Mouse (Mus musculus) left cerebral cortex, postnatal 4 days (tissue): ENCODE results near the gene Padi6. TPM values are rescaled to one million over a fixed set of nuclear protein-coding genes. Genes with fewer than 3 reads are reported as not detected.

ENCODE experiments used
- DNase-seq: peaks from one replicate; pipeline ENCODE4 v3.0.0-alpha.2; 2022
- intact Hi-C: fragments of 180-260 bp; cut with DNase I; formaldehyde crosslinking; loops from one replicate; pipeline ENCODE4 v1.15.1; 2025
- total RNA-seq, 2 experiments: library from RNA; stranded (reverse); gene quantifications; 2 replicates each; pipeline ENCODE4 v1.2.3; 2021

Padi6 gene
- 1 to 10 TPM in 1 of 2 experiments, under 1 TPM in 1; 0.42 to 1.4 TPM for total RNA-seq

GRCm38 (mm10) chr4:140742543-140742942 is at the start of gene Padi6:
TSS of gene Padi6 (minus strand) at chr4:140742643.
- intact Hi-C loops, result no loop called here
- DNase-seq, result no peak

DNA sequence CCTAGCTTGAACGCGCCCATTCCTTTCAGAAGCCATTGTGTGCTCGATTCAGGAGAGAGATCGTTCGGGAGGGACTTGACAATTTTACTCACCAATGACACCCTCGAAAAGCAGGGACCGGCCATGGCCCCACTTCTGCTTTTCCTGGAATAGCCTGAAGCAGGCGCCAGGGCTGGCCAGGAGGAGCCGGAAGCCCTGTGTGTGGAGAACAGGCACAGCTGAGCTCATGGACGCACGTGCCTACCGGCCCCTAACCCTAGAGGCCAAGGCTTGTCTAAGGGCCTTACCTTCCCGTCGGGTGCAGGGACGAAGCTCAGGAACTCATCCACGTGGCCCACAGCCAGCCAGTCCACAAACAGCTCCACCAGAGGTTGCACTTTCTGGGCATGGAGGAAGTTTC is 48.6 kb upstream of the Padi6 start:
- intact Hi-C loops, result no loop called here
- DNase-seq, result no peak

- intact Hi-C loops, result no loop called here
- no peak for DNase-seq
These were observed 47.5 kb upstream of the Padi6 start for GRCm38 (mm10) chr4:140789983-140790382.

DNA sequence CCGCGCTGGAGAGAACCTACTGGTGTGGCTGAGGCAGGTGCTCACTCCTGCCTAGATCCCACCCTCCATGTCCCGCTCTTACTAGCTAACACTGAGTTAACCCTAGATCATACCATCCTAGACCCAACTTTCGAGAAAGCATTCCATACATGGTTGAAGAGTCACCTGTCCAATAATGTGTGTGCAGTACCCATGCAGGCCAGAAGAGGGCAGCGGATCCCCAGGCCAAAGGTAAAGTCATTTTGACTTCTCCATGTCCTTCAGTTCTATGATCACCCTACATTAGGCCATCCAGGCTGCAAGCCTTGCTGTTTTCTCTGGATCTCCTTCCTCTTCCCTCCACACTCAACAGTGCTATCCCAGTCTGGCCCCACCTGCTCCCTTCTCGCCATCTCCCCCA is 46.5 kb upstream of the Padi6 start:
- intact Hi-C loops, result no loop called here
- DNase-seq, result peak; percentile 75

GRCm38 (mm10) chr4:140788264-140788663 is 45.8 kb upstream of the Padi6 start:
- no peak for DNase-seq
- intact Hi-C loops, result no loop called here

DNA sequence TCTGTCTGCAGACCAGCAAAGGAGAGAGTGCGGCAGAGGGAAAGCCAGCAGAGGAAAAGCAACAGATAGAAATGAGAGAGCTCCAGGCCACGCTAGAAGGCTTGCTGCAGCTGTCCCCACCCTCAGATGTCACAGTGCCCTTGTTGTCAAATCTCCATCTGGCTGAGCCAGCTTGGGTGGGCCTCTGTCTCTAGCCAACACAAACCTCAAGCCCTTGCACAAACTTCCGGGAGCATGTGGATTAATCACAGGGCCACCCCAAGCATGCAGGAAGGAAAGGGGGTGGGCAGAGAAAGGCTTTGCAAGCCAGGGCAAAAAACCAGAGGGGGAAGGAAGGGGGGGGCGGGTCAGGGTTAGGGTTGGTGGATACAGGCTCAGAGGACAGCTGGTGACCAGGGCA is 45.0 kb upstream of the Padi6 start:
- DNase-seq, result no peak
- intact Hi-C loops, result no loop called here

GRCm38 (mm10) chr4:140785217-140785616 is 42.8 kb upstream of the Padi6 start:
- intact Hi-C loops, result no loop called here
- DNase-seq, result no peak

GRCm38 (mm10) chr4:140784292-140784945 is 42.0 kb upstream of the Padi6 start:
- DNase-seq, result no peak
- intact Hi-C loops, result no loop called here

GRCm38 (mm10) chr4:140782821-140783220 is 40.4 kb upstream of the Padi6 start:
- intact Hi-C loops, result no loop called here
- DNase-seq, result no peak

DNA sequence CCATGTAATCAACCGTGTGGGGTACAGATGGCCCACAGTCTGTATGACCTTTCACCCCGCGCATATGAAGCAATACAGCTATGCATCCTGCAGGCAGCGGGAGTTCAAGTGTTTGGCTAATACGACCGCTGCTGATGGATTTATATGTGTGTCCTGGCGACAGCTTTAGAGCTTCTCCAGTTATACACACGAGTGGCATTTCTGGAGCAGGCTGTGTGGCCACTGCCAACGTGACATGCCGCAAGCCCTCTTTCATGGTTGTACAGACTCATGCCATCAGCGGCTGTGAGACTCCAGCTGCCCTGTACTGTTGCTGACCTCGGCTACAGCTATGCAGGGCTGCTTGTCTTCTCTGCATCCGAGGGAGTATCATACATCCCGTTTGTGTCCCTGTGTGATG is 38.1 kb upstream of the Padi6 start:
- DNase-seq, result no peak
- intact Hi-C loops, result no loop called here

- intact Hi-C loops, result no loop called here
- peak; percentile 54 for DNase-seq
These were observed 37.5 kb upstream of the Padi6 start for GRCm38 (mm10) chr4:140779803-140780397.

DNA sequence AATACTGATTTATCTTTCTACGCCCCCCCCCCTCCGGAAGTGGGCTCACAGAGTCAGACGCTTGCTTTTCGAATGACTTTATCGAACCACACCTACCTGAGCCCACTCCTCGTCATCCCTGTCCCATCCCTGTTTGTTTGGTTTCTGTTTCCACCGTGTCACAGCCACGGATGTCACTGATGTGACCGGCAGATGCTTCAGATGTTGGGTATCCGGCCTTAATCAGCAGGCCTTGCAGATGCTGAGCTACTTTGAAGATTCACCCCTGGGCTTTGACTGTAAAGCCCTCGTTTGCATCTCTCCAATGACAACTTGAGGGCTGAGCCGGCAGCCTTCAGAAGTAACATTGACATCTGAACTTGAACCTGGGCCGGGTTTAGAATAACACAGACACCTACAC is 34.2 kb upstream of the Padi6 start:
- intact Hi-C loops, result no loop called here

GRCm38 (mm10) chr4:140775876-140776275 is 33.4 kb upstream of the Padi6 start:
- intact Hi-C loops, result no loop called here
- no peak for DNase-seq

More for the DNA sequence above, 34.2 kb upstream of the Padi6 start:
- no peak for DNase-seq

DNA sequence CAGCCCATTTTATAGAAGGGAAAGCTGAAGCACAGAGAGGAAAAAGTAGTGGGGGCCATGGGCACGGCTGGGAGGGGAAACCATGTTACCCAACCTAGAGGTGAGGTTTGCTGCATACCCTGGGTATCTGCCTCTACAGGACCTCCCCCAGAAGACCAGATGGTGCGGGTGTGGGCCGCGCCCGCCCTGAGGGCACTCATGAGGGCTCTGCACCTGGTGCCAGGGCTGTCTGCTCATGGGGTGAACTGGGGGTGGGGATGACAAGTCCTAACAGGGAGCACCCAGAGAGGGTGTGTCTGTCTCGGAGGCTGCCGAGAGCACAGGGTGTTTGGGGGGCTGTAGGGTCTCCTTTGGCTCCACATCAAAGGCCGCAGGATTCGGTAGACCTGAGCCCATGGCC is 32.5 kb upstream of the Padi6 start:
- DNase-seq, result no peak
- intact Hi-C loops, result no loop called here

DNA sequence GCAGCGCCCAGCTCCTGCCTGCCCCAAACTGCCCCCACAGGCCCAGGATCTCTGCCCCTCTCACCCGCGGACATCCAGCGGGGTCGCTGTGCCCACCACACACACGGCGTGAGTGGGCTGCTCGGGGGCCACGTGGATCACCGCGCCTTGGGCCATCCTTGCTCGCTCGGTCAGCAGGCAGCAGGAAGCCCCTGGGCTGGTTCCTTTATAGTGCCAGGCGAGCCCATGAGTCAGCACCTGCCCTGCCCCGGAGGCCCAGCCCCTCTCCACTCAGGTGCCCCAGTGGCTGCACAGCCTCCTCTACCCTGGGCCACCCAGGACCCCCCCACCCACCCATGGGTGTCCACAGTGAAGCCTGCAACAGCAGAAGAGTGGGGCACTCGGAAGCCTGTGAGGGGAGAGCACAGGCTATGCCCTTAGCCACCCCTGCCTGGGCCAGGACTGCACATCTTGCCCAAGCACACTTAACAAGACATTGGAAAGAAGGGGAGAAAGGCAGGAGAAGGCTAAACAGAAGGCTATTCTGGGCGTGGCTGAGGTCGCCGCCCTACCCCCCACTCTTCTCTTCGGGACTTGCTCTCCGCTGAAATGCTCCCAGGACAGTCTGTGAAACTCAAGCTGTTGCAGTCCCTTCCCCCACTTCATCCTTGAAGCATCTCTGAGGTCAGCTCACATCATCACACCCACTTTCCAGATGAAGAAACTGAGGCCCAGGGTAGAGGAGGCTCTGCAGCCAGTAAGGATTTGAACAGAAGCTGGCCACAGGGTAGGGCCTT is 31.8 kb upstream of the Padi6 start, which contains the start of gene Padi4:
TSS of gene Padi4 (minus strand) at position 212 of the 776 bp plus-strand sequence.
- intact Hi-C loops, result no loop called here
- DNase-seq, result no peak

- intact Hi-C loops, result no loop called here
- no peak for DNase-seq
These were observed 28.6 kb upstream of the Padi6 start for GRCm38 (mm10) chr4:140771091-140771490.

DNA sequence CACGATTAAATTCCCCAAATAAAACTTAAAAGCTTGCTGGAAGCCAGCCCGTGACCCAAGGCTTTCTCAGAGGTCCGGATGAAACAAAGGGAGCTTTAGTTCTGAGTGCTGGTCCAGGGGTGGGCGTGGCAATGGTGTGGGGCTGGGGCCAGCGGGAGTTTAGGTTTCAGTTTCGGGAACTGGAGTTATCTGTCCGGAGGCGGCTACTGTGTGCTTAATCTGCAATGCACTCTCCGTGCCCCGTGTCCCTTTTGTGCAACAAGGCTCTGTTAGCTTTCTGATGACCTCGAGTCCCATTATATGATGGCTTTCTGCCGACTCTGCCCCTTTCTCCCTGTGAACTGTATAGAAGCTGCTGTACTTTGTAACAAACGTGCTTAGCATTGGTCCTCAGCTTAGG is 28.0 kb upstream of the Padi6 start:
- DNase-seq, result no peak

DNA sequence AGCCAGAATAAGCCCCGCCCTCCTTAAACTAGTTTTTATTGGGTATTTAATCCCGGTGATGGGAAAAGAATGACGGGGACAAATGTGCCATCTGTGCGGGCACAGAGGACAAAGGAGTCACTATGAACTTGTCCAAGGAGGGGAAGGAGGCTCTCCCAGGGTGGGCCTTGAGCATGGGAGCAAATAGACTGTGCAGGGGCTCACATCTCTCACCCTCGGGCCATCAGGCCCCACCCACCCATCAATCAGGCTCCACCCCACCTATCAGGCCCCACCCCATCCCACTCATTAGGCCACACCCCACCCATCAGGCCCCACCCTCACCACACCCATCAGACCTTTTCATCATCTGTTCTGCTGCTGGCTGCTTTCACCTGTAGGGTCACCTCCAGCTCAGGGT is 26.5 kb upstream of the Padi6 start:
- intact Hi-C loops, result no loop called here
- no peak for DNase-seq

More for the DNA sequence above, 28.0 kb upstream of the Padi6 start:
- intact Hi-C loops, result no loop called here

GRCm38 (mm10) chr4:140765936-140766335 is 23.5 kb upstream of the Padi6 start:
- no peak for DNase-seq
- intact Hi-C loops, result no loop called here

- intact Hi-C loops, result no loop called here
- DNase-seq, result peak; percentile 53
These were observed 20.7 kb upstream of the Padi6 start for GRCm38 (mm10) chr4:140763158-140763557.

GRCm38 (mm10) chr4:140761601-140762000 is 19.2 kb upstream of the Padi6 start:
- DNase-seq, result no peak
- intact Hi-C loops, result no loop called here

- intact Hi-C loops, result no loop called here
These were observed 13.4 kb upstream of the Padi6 start for GRCm38 (mm10) chr4:140755811-140756210.

More at GRCm38 (mm10) chr4:140755811-140756210, 13.4 kb upstream of the Padi6 start:
- no peak for DNase-seq
